Mouse (Mus musculus): ENCODE results near the gene Kcnk7. TPM values are rescaled to one million over a fixed set of nuclear protein-coding genes. Genes with fewer than 3 reads are reported as not detected.
A peak's percentile ranks its signal among the peaks of the same experiment; 100 is the strongest.

Kcnk7 gene
- polyA plus RNA-seq, 1 experiment from 2014 or later = 0.87 TPM

GRCm38 (mm10) chr19:5715793-5716688 lies 11.9 kb downstream of the Kcnk7 start:
- Histone ChIP-seq H3K27me3 (replicated peaks; ENCODE audit: insufficient read depth, low read length) (no peaks in the 10 kb centered on the region), H3K4me3 (ENCODE audit: low read depth, low read length) (no peak overlapping the region), H3K9ac (replicated peaks; ENCODE audit: low read depth) (no peak overlapping the region), H3K4me1 (ENCODE audit: insufficient read depth, low read depth, low read length) (peaks cover 8% of the 10 kb centered on the region), H3K9me3 (ENCODE audit: low read length) (no peaks in the 10 kb centered on the region), H3K36me3 (ENCODE audit: insufficient read depth, low read length) (peaks cover 16% of the 10 kb centered on the region; the same call in 1 of the 2 replicates), H3K27ac (ENCODE audit: low read length) (no peak overlapping the region), H3K4me2 (replicated peaks; ENCODE audit: low read depth, low read length) (peak overlapping the region; percentile 3; the same call in 1 of the 2 replicates)
- peak; percentile 83 for DNase-seq (ENCODE audit: low spot score)
- 35% methylated on average over 43 of the region's 43 CpGs for WGBS
- TF ChIP-seq CTCF (IDR thresholded peaks at IDR 0.05) = peak; percentile 63
- TF ChIP-seq EP300 (IDR thresholded peaks at IDR 0.05) = no peak
- ATAC-seq = peak; percentile 82

- Histone ChIP-seq H3K9me3 (ENCODE audit: low read length) (no peaks in the 10 kb centered on the region), H3K4me3 (ENCODE audit: low read depth, low read length) (no peak overlapping the region), H3K9ac (replicated peaks; ENCODE audit: low read depth) (no peak overlapping the region), H3K4me1 (ENCODE audit: insufficient read depth, low read depth, low read length) (peaks cover 8% of the 10 kb centered on the region), H3K4me2 (replicated peaks; ENCODE audit: low read depth, low read length) (no peak overlapping the region), H3K36me3 (ENCODE audit: insufficient read depth, low read length) (peaks cover 20% of the 10 kb centered on the region; the same call in 1 of the 2 replicates), H3K27me3 (replicated peaks; ENCODE audit: insufficient read depth, low read length) (no peaks in the 10 kb centered on the region), H3K27ac (ENCODE audit: low read length) (no peak overlapping the region)
- ATAC-seq (no peak), DNase-seq (ENCODE audit: low spot score) (no peak)
- WGBS = 52% methylated on average over 10 of the region's 10 CpGs
- no peak for TF ChIP-seq EP300 (IDR thresholded peaks at IDR 0.05)
- TF ChIP-seq CTCF (IDR thresholded peaks at IDR 0.05) = no peak
These were observed 12.8 kb downstream of the Kcnk7 start for GRCm38 (mm10) chr19:5716955-5717354.

- TF ChIP-seq CTCF (IDR thresholded peaks at IDR 0.05) (no peak), EP300 (IDR thresholded peaks at IDR 0.05) (no peak)
- H3K9ac ChIP-seq (replicated peaks; ENCODE audit: low read depth) = no peak overlapping the region
- H3K27me3 ChIP-seq (replicated peaks; ENCODE audit: insufficient read depth, low read length) = no peaks in the 10 kb centered on the region
- H3K36me3 ChIP-seq (ENCODE audit: insufficient read depth, low read length) = peaks cover 20% of the 10 kb centered on the region; the same call in 1 of the 2 replicates
- no peak overlapping the region for H3K4me3 ChIP-seq (ENCODE audit: low read depth, low read length)
- no peak overlapping the region for H3K4me2 ChIP-seq (replicated peaks; ENCODE audit: low read depth, low read length)
- H3K27ac ChIP-seq (ENCODE audit: low read length) = no peak overlapping the region
- H3K4me1 ChIP-seq (ENCODE audit: insufficient read depth, low read depth, low read length) = peaks cover 15% of the 10 kb centered on the region
- H3K9me3 ChIP-seq (ENCODE audit: low read length) = no peaks in the 10 kb centered on the region
- DNase-seq (ENCODE audit: low spot score) (no peak), ATAC-seq (no peak)
- WGBS = 85% methylated on average over 6 of the region's 6 CpGs
These were observed 17.1 kb downstream of the Kcnk7 start for GRCm38 (mm10) chr19:5721233-5721632.

GRCm38 (mm10) chr19:5722848-5723425 lies 18.8 kb downstream of the Kcnk7 start:
- 85% methylated on average over 7 of the region's 7 CpGs for WGBS
- ATAC-seq = no peak
- DNase-seq (ENCODE audit: low spot score) = no peak

GRCm38 (mm10) chr19:5723934-5724548 lies 19.9 kb downstream of the Kcnk7 start:
- peak overlapping the region; percentile 64; the same call in 1 of the 2 replicates for H3K27ac ChIP-seq (ENCODE audit: low read length)
- peak overlapping the region; percentile 71 for H3K4me2 ChIP-seq (replicated peaks; ENCODE audit: low read depth, low read length)
- H3K36me3 ChIP-seq (ENCODE audit: insufficient read depth, low read length) = peaks cover 20% of the 10 kb centered on the region; the same call in 1 of the 2 replicates
- no peaks in the 10 kb centered on the region for H3K9me3 ChIP-seq (ENCODE audit: low read length)
- 0 out of 2 replicates have a peak overlapping the region, but pooled peaks have one; percentile 1 for H3K9ac ChIP-seq (replicated peaks; ENCODE audit: low read depth)
- 54% methylated on average over 4 of the region's 4 CpGs for WGBS
- peaks cover 36% of the 10 kb centered on the region for H3K4me1 ChIP-seq (ENCODE audit: insufficient read depth, low read depth, low read length)
- no peak for TF ChIP-seq EP300 (IDR thresholded peaks at IDR 0.05)
- H3K27me3 ChIP-seq (replicated peaks; ENCODE audit: insufficient read depth, low read length) = no peaks in the 10 kb centered on the region
- ATAC-seq (no peak), DNase-seq (ENCODE audit: low spot score) (no peak)
- H3K4me3 ChIP-seq (ENCODE audit: low read depth, low read length) = peak overlapping the region; percentile 56

More at GRCm38 (mm10) chr19:5722848-5723425, 18.8 kb downstream of the Kcnk7 start:
- H3K27ac ChIP-seq (ENCODE audit: low read length) = no peak overlapping the region
- H3K27me3 ChIP-seq (replicated peaks; ENCODE audit: insufficient read depth, low read length) = no peaks in the 10 kb centered on the region
- no peaks in the 10 kb centered on the region for H3K9me3 ChIP-seq (ENCODE audit: low read length)
- H3K4me3 ChIP-seq (ENCODE audit: low read depth, low read length) = no peak overlapping the region
- H3K36me3 ChIP-seq (ENCODE audit: insufficient read depth, low read length) = peaks cover 20% of the 10 kb centered on the region; the same call in 1 of the 2 replicates
- H3K4me1 ChIP-seq (ENCODE audit: insufficient read depth, low read depth, low read length) = peaks cover 27% of the 10 kb centered on the region
- TF ChIP-seq EP300 (IDR thresholded peaks at IDR 0.05) (no peak), CTCF (IDR thresholded peaks at IDR 0.05) (no peak)
- no peak overlapping the region for H3K9ac ChIP-seq (replicated peaks; ENCODE audit: low read depth)
- H3K4me2 ChIP-seq (replicated peaks; ENCODE audit: low read depth, low read length) = no peak overlapping the region

GRCm38 (mm10) chr19:5724549-5724941 lies 20.4 kb downstream of the Kcnk7 start:
- WGBS = 36% methylated on average over 7 of the region's 7 CpGs
- Histone ChIP-seq H3K27me3 (replicated peaks; ENCODE audit: insufficient read depth, low read length) (no peaks in the 10 kb centered on the region), H3K27ac (ENCODE audit: low read length) (peak overlapping the region; percentile 84), H3K36me3 (ENCODE audit: insufficient read depth, low read length) (peaks cover 16% of the 10 kb centered on the region; the same call in 1 of the 2 replicates), H3K4me1 (ENCODE audit: insufficient read depth, low read depth, low read length) (peaks cover 36% of the 10 kb centered on the region), H3K9ac (replicated peaks; ENCODE audit: low read depth) (peak overlapping the region; percentile 66), H3K4me2 (replicated peaks; ENCODE audit: low read depth, low read length) (peak overlapping the region; percentile 71), H3K4me3 (ENCODE audit: low read depth, low read length) (peak overlapping the region; percentile 56), H3K9me3 (ENCODE audit: low read length) (no peaks in the 10 kb centered on the region)
- ATAC-seq (peak; percentile 62), DNase-seq (ENCODE audit: low spot score) (peak; percentile 88)
- no peak for TF ChIP-seq CTCF (IDR thresholded peaks at IDR 0.05)

Measured in lung, postnatal 0 days (tissue).